Mouse (Mus musculus): ENCODE data around the gene Sphkap. TPM values are rescaled to one million over a fixed set of nuclear protein-coding genes. Genes with fewer than 3 reads are reported as not detected.

Sphkap gene
- polyA plus RNA-seq (2012; rRNA removed): 0.01 and 0.02 TPM in 2 replicates

GRCm38 (mm10) chr1:83408021-83408464 lies at the start of gene Sphkap:
Sphkap (minus strand) TSS chr1:83408200.

Other genes with a start within 250 kb of the Sphkap start
- gene Daw1, start 248.4 kb downstream of the Sphkap start, polyA plus RNA-seq (2012; rRNA removed): 0.03 TPM in 1 of 2 replicates, not detected in the other